Mouse (Mus musculus) adrenal gland, postnatal 25 days (tissue): ENCODE data around the gene Ptcra. TPM values are rescaled to one million over a fixed set of nuclear protein-coding genes. Genes with fewer than 3 reads are reported as not detected.

Experiments used
- DNase-seq: peaks from one replicate; pipeline ENCODE4 v3.0.0; 2021; ENCODE audit warnings: mixed read lengths
- total RNA-seq: library from RNA; stranded (reverse); gene quantifications from 2 replicates; pipeline ENCODE4 v1.2.3, GENCODE M21; 2021

Gene Ptcra
- total RNA-seq, 1 experiment from 2014 or later: not detected

- no peak for DNase-seq
Measured at GRCm38 (mm10) chr17:46725273-46725672, 38.2 kb downstream of the Ptcra start.

GRCm38 (mm10) chr17:46724477-46725084, 38.9 kb downstream of the Ptcra start:
- DNase-seq: no peak

- DNase-seq: no peak
Measured at GRCm38 (mm10) chr17:46721077-46721476, 42.4 kb downstream of the Ptcra start.

DNA sequence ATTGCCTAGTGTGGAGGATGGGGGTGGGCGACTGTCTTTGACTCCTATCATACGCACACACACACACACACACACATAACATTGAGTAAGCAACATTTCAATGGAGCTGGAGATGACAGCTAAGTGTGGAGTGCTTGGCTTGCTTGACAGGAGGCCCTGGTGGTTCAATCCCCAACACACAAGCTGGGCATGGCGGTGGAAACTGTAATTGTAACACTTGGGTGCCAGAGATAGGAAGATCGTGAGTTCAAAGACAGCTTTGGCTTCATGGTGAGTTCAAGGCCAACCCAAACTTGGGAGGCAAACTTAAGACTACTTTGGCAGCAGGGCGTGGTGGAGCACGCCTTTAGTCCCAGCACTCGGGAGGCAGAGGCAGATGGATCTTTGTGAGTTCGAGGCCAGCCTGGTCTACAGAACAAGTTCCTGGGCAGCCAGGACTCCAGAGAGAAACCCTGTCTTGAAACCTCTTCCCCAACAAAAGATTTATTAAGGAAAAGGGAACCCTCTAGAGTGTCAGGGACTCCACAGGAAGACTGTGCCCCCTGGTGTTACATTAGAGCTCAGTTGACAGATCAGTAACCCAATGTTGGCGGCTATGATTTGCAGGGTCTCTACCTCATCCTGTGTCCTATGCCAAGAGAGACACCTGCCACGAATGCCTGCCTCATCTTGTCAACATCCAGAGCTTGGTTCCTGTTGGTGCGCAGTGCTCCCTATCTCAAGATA, 48.6 kb downstream of the Ptcra start:
- no peak for DNase-seq

GRCm38 (mm10) chr17:46713849-46714248, 49.7 kb downstream of the Ptcra start:
- no peak for DNase-seq

DNA sequence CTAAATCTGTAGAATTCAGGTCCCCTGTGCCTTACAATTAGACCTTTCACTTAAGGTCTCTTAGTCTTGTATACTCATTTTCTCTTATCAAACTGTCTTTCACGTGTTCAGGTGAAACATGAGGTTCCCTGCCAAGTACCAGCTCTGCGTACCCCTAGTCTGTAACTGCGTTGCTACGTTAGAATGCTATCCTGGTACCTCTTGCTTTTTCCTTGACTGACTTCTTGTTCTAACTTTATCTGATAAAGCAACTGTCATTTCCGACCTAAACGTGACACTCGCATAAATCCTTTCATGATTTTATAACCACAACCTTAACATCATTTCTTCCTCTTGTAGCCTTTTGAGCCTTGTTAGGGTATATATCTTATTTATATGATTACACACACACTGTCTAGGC, 51.1 kb downstream of the Ptcra start:
- DNase-seq: no peak

GRCm38 (mm10) chr17:46711612-46712271, 51.8 kb downstream of the Ptcra start:
- DNase-seq: peak; percentile 75

DNA sequence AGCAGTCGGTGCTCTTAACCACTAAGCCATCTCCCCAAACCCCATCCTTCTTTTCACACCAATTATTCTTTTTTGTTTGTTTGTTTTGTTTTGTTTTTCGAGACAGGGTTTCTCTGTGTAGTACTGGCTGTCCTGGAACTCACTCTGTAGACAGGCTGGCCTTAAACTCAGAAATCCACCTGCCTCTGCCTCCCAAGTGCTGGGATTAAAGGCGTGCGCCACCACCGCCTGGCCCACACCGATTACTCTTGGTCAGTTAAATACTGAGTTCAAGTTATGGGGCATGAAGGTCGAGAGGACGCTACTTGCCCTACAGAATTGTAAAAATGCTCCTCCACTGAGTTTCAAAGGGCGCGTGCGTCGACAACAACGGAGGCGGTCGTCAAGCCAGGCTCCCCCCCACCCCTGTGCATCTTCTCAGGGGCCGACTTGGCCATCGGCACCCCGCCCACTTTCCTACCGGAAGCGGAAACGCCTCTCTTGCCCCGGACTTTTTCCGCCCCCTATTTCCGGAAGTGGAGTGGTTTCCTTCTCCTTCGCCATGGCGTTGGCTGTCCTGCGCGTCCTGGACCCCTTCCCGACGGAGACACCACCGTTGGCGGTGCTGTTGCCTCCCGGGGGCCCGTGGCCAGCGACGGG, 52.4 kb downstream of the Ptcra start, which contains the start of gene Pex6:
Pex6 (plus strand) TSS at position 505 of the 639 bp plus-strand sequence.
- DNase-seq: peak; percentile 93

- DNase-seq: no peak
Measured at GRCm38 (mm10) chr17:46706375-46707089, 57.0 kb downstream of the Ptcra start.

Other genes starting within 250 kb of the Ptcra start
- gene Cul9, start 217.3 kb downstream of the Ptcra start, total RNA-seq: 21.1 and 32.5 TPM in 2 replicates
- gene Srf, start 207.5 kb downstream of the Ptcra start, total RNA-seq: 37.1 and 47.1 TPM in 2 replicates
- 8.0 and 16.8 TPM in 2 replicates for gene Ptk7, start 134.2 kb downstream of the Ptcra start, total RNA-seq
- gene Klc4, start 117.7 kb downstream of the Ptcra start, total RNA-seq: 38.4 and 49.7 TPM in 2 replicates
- 96.4 and 119 TPM in 2 replicates for gene Mrpl2, start 117.5 kb downstream of the Ptcra start, total RNA-seq
- 41.3 and 51.4 TPM in 2 replicates for gene Cul7, start 113.4 kb downstream of the Ptcra start, total RNA-seq
- gene Rrp36, start 89.4 kb downstream of the Ptcra start, total RNA-seq: 26.8 and 33.4 TPM in 2 replicates
- 89.2 and 90.4 TPM in 2 replicates for gene Mea1, start 84.9 kb downstream of the Ptcra start, total RNA-seq
- 73.3 and 86.4 TPM in 2 replicates for gene Klhdc3, start 82.8 kb downstream of the Ptcra start, total RNA-seq
- gene Ppp2r5d, start 58.6 kb downstream of the Ptcra start, total RNA-seq: 44.9 and 47.2 TPM in 2 replicates
- 60.6 and 68.6 TPM in 2 replicates for gene Pex6, start 52.2 kb downstream of the Ptcra start, total RNA-seq
- 0.61 and 12.4 TPM in 2 replicates for gene Gnmt, start 34.5 kb downstream of the Ptcra start, total RNA-seq
- gene Cnpy3, start 11.5 kb downstream of the Ptcra start, total RNA-seq: 50.0 and 64.6 TPM in 2 replicates
- 73.6 and 82.1 TPM in 2 replicates for gene 2310039H08Rik, start 8.9 kb upstream of the Ptcra start, total RNA-seq
- 69.4 and 73.0 TPM in 2 replicates for gene Rpl7l1, start 19.0 kb upstream of the Ptcra start, total RNA-seq
- 24.6 and 26.0 TPM in 2 replicates for gene Bicral, start 94.8 kb upstream of the Ptcra start, total RNA-seq
- gene Tbcc, start 127.0 kb upstream of the Ptcra start, total RNA-seq: 19.7 and 24.3 TPM in 2 replicates
- gene Prph2, start 146.7 kb upstream of the Ptcra start, total RNA-seq: not detected in 2 replicates
- 92.6 and 99.3 TPM in 2 replicates for gene Ubr2, start 246.8 kb upstream of the Ptcra start, total RNA-seq